Mouse (Mus musculus) brain, embryonic 14.5 days (tissue): ENCODE results near the gene Gbf1.

Experiments used
- CTCF ChIP-seq: fragments of 200-500 bp; IDR thresholded peaks from 2 replicates; pipeline ENCODE4 v1.5.1; 2012; ENCODE audit warnings: inconsistent platforms, mild to moderate bottlenecking, moderate library complexity, borderline replicate concordance; ENCODE audit not compliant: insufficient read depth, insufficient read length; ENCODE audit errors: extremely low read depth
- POLR2A ChIP-seq: fragments of 200-500 bp; IDR thresholded peaks from 2 replicates; pipeline ENCODE4 v1.6.1; 2012; ENCODE audit warnings: mild to moderate bottlenecking, inconsistent platforms, borderline replicate concordance; ENCODE audit not compliant: poor library complexity, insufficient read depth, insufficient read length, severe bottlenecking; ENCODE audit errors: extremely low read depth

DNA sequence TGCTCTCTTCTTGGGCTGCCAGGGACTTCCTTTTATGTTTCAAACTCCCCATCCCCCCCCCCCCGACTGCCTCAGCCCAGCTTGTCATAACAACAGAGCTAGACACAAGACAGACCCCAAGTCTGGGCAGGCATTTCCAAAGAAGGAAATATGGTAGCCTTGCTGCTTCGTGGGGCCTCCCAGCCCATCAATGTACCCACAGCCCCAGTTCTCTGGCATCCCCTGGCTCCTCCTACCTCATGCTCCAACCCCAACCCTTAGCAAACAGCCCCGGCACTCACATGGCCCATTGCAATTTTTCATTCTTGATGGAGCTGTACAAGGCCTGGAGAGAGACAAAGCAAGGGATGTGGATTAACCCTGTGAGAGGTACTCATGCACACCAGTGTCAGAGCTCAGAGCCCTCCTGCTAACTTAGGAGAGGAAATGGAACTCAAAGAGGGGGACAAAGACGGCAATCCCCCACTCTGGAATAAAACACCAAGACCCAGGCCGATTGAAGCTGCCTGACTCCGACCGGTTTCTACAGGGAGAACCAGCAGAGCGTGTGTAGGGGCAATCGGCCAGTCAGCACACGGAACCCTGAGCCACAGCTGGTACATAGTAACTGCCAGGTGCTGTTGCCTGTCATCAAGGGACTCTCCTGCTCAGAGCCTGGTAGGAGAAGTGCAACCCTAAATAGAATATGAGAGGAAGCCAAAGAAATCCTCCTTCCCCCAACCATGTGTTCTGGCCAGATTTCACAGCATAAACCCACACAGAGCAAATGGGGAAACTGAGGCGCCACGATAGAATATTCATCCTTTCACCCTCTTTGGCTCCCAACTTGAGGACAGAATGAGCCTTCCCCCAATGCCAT, 163.7 kb downstream of the Gbf1 start:
- TF ChIP-seq POLR2A (no peak), CTCF (no peak)
